ENCODE assay signal across 8 mouse cellular contexts in genomic region chr10:3943492-3944395, GRCm38 (mm10). TPM values are rescaled to one million over a fixed set of nuclear protein-coding genes. Genes with fewer than 3 reads are reported as not detected.
DNase-seq lines count a peak whose midpoint lies in the region; ATAC-seq and TF ChIP-seq lines count a peak whose summit lies in the region.

No protein-coding gene starts in this region.

- intact Hi-C loops in gastrocnemius, adult 2 months (cut with DNase I), result loop anchor here (1.0 to 5.0 kb wide), 5 partner anchors 136 to 611 kb away; partner anchors contain the start of gene Plekhg1

- H3K4me2 ChIP-seq in midbrain, embryonic 14.5 days (ENCODE audit: low read length), result no peak overlapping the region

- no peak overlapping the region for H3K4me3 ChIP-seq in gastrocnemius, adult 2 months
- no peak overlapping the region for H3K4me3 ChIP-seq in midbrain, embryonic 14.5 days (replicated peaks; ENCODE audit: low read depth, low read length)
- no peak overlapping the region for H3K4me3 ChIP-seq in spleen, adult 2 months (ENCODE audit: extremely low read depth, insufficient read depth, insufficient read length)

- peak; percentile 96 for TF ChIP-seq CTCF in gastrocnemius, adult 2 months (IDR thresholded peaks at IDR 0.05)
- TF ChIP-seq CTCF in spleen, adult 2 months (IDR thresholded peaks at IDR 0.05; ENCODE audit: extremely low read depth, insufficient read depth, insufficient read length, insufficient replicate concordance), result peak; percentile 61; the same call in 1 of the 2 replicates

- no peak overlapping the region for H3K9ac ChIP-seq in midbrain, embryonic 14.5 days (replicated peaks; ENCODE audit: low read length)

- 0 out of 2 replicates have a peak, but pooled peaks cover 1% of the 10 kb centered on the region for H3K36me3 ChIP-seq in midbrain, embryonic 14.5 days (ENCODE audit: control insufficient read depth, insufficient read depth, low read length)
- H3K36me3 ChIP-seq in spleen, adult 2 months (ENCODE audit: control insufficient read depth, insufficient read depth, low read length), result no peaks in the 10 kb centered on the region

- WGBS in midbrain, embryonic 14.5 days, result 31% methylated on average over 10 of the region's 10 CpGs
- WGBS in spleen, adult 2 months, result 21% methylated on average over 10 of the region's 10 CpGs

- no peaks in the 10 kb centered on the region for H3K9me3 ChIP-seq in midbrain, embryonic 14.5 days (ENCODE audit: control insufficient read depth, low read length)

- H3K27ac ChIP-seq in gastrocnemius, adult 2 months, result no peak overlapping the region
- no peak overlapping the region for H3K27ac ChIP-seq in midbrain, embryonic 14.5 days (replicated peaks; ENCODE audit: low read depth, low read length)
- H3K27ac ChIP-seq in spleen, adult 2 months (ENCODE audit: insufficient read depth, low read length), result no peak overlapping the region

- no peaks in the 10 kb centered on the region for H3K27me3 ChIP-seq in midbrain, embryonic 14.5 days (ENCODE audit: control insufficient read depth, insufficient read depth, low read length)
- no peaks in the 10 kb centered on the region for H3K27me3 ChIP-seq in spleen, adult 2 months (ENCODE audit: control insufficient read depth, insufficient read depth, low read length)

- no peaks in the 10 kb centered on the region for H3K4me1 ChIP-seq in midbrain, embryonic 14.5 days (ENCODE audit: control insufficient read depth, insufficient read depth, low read length)
- no peaks in the 10 kb centered on the region for H3K4me1 ChIP-seq in spleen, adult 2 months (ENCODE audit: control insufficient read depth, insufficient read depth, insufficient read length)

- TF ChIP-seq POLR2A in spleen, adult 2 months (IDR thresholded peaks at IDR 0.05; ENCODE audit: low read depth, low read length), result no peak

- peak; percentile 76 for DNase-seq in gastrocnemius, adult 2 months
- no peak for DNase-seq in gastrocnemius, adult 8-10 months (ENCODE audit: low spot score in 2 of 2)
- DNase-seq in adrenal gland, adult (ENCODE audit: inconsistent age in 2 of 2, low spot score in 1 of 2), result peak; percentile 63 to 91
- peak; percentile 90 for DNase-seq in embryo, embryonic 10.5 days (ENCODE audit: low spot score)
- peak; percentile 83 for DNase-seq in heart, postnatal 4 days
- DNase-seq in layer of hippocampus, postnatal 36 days, result peak; percentile 21 to 62
- DNase-seq in midbrain, embryonic 14.5 days, result peak; percentile 91
- DNase-seq in spleen, adult 2 months (ENCODE audit: low read depth in 1 of 2, low spot score in 2 of 2), result peak; percentile 15 to 57

- ATAC-seq in midbrain, embryonic 14.5 days (ENCODE audit: low FRiP score, low TSS enrichment), result peak; percentile 73; the same call in 1 of the 2 replicates

RNA-seq across cellular contexts. Expression of gene Mthfd1l, which starts 29.2 kb away (rescaled TPM):
- under 1 TPM; 0.42 to 0.48 TPM for total RNA-seq in gastrocnemius, adult 2 months (2021)
- total RNA-seq in gastrocnemius, adult 8-10 months (2022), result 1 to 10 TPM in 1 of 4 experiments, under 1 TPM in 3; 0.56 to 1.1 (median 0.65) TPM
- 1 to 10 TPM; 6.6 to 8.0 TPM for total RNA-seq in heart, postnatal 4 days (2021)
- 1 to 10 TPM; 7.7 to 9.3 TPM for total RNA-seq in layer of hippocampus, postnatal 36 days (2021)
- 3.7 and 6.4 TPM in 2 replicates for polyA plus RNA-seq in midbrain, embryonic 14.5 days (2014; fragmentation: Nextera tagmentation; extraction: Ambion mirVana)
- polyA plus RNA-seq in spleen, adult 2 months (2012; rRNA removed), result 5.8 and 8.1 TPM in 2 replicates

Comparison
In these comparisons a context has a peak if more than half of its experiments do, and no peak if none do; other contexts are left out.
1. DNase-seq: peak in gastrocnemius, adult 2 months (single experiment), adrenal gland, adult (2 of 2), embryo, embryonic 10.5 days (single experiment), heart, postnatal 4 days (single experiment), layer of hippocampus, postnatal 36 days (2 of 2), midbrain, embryonic 14.5 days (single experiment) and spleen, adult 2 months (2 of 2); none in gastrocnemius, adult 8-10 months (0 of 2).